Mouse (Mus musculus): ENCODE results near the gene Spata9.

GRCm38 (mm10) chr13:75944044-75944820 is 22.7 kb upstream of the Spata9 start:
- no peak for TF ChIP-seq GATA1 (IDR thresholded peaks at IDR 0.05; ENCODE audit: borderline replicate concordance, low read length)
- TF ChIP-seq FLI1 (IDR thresholded peaks at IDR 0.05; ENCODE audit: low read length) = no peak

Data from megakaryocyte, embryonic 14.5 days (primary cell).